Mouse (Mus musculus): Measurements from ENCODE around the gene Qrich1. TPM values are rescaled to one million over a fixed set of nuclear protein-coding genes. Genes with fewer than 3 reads are reported as not detected.
A peak's percentile ranks its signal among the peaks of the same experiment; 100 is the strongest.

Qrich1 gene
- 129 and 135 TPM in 2 replicates for polyA plus RNA-seq (2015; fragmentation: Nextera tagmentation; extraction: Ambion mirVana)

GRCm38 (mm10) chr9:108516380-108517251 lies at the start of gene Qrich1:
Gene Qrich1 (plus strand): TSS chr9:108516806.
- peak within 1 kb of the TSS; percentile 99 for H3K9ac ChIP-seq (replicated peaks; ENCODE audit: low read length)
- under 1% methylated on average over 55 of the region's 55 CpGs for whole genome bisulfite sequencing
- peak; percentile 97 for ATAC-seq (ENCODE audit: low FRiP score, low TSS enrichment)
- H3K36me3 ChIP-seq (ENCODE audit: insufficient read depth, low read length), result peaks cover 38% of the 10 kb centered on the region
- H3K27me3 ChIP-seq (ENCODE audit: insufficient read depth, low read length), result no peaks in the 10 kb centered on the region
- peak within 1 kb of the TSS; percentile 100 for H3K27ac ChIP-seq (ENCODE audit: low read length)
- peak within 1 kb of the TSS; percentile 98 for H3K4me3 ChIP-seq (ENCODE audit: low read length)
- H3K9me3 ChIP-seq (ENCODE audit: low read length), result no peaks in the 10 kb centered on the region
- H3K4me2 ChIP-seq (replicated peaks; ENCODE audit: low read depth, low read length), result peak within 1 kb of the TSS; percentile 82
- H3K4me1 ChIP-seq (ENCODE audit: insufficient read depth, low read length), result peaks cover 15% of the 10 kb centered on the region

- ATAC-seq (ENCODE audit: low FRiP score, low TSS enrichment), result no peak
- no peaks in the 10 kb centered on the region for H3K4me1 ChIP-seq (ENCODE audit: insufficient read depth, low read length)
- H3K9me3 ChIP-seq (ENCODE audit: low read length), result peaks cover 4% of the 10 kb centered on the region; the same call in 1 of the 2 replicates
- peaks cover 25% of the 10 kb centered on the region; the same call in 1 of the 2 replicates for H3K36me3 ChIP-seq (ENCODE audit: insufficient read depth, low read length)
- no peak overlapping the region for H3K27ac ChIP-seq (ENCODE audit: low read length)
- no peak overlapping the region for H3K9ac ChIP-seq (replicated peaks; ENCODE audit: low read length)
- no peak overlapping the region for H3K4me3 ChIP-seq (ENCODE audit: low read length)
- no peak overlapping the region for H3K4me2 ChIP-seq (replicated peaks; ENCODE audit: low read depth, low read length)
- WGBS, result 25% methylated on average over 5 of the region's 5 CpGs
- no peaks in the 10 kb centered on the region for H3K27me3 ChIP-seq (ENCODE audit: insufficient read depth, low read length)
These were observed 47.2 kb upstream of the Qrich1 start for GRCm38 (mm10) chr9:108469430-108469829.

GRCm38 (mm10) chr9:108469845-108470244 lies 46.8 kb upstream of the Qrich1 start:
- Histone ChIP-seq H3K9ac (replicated peaks; ENCODE audit: low read length) (no peak overlapping the region), H3K4me3 (ENCODE audit: low read length) (no peak overlapping the region), H3K27ac (ENCODE audit: low read length) (no peak overlapping the region), H3K4me2 (replicated peaks; ENCODE audit: low read depth, low read length) (no peak overlapping the region), H3K9me3 (ENCODE audit: low read length) (peaks cover 4% of the 10 kb centered on the region; the same call in 1 of the 2 replicates), H3K36me3 (ENCODE audit: insufficient read depth, low read length) (peaks cover 22% of the 10 kb centered on the region; the same call in 1 of the 2 replicates), H3K27me3 (ENCODE audit: insufficient read depth, low read length) (no peaks in the 10 kb centered on the region), H3K4me1 (ENCODE audit: insufficient read depth, low read length) (no peaks in the 10 kb centered on the region)
- WGBS, result 43% methylated on average over 4 of the region's 4 CpGs
- no peak for ATAC-seq (ENCODE audit: low FRiP score, low TSS enrichment)

DNA sequence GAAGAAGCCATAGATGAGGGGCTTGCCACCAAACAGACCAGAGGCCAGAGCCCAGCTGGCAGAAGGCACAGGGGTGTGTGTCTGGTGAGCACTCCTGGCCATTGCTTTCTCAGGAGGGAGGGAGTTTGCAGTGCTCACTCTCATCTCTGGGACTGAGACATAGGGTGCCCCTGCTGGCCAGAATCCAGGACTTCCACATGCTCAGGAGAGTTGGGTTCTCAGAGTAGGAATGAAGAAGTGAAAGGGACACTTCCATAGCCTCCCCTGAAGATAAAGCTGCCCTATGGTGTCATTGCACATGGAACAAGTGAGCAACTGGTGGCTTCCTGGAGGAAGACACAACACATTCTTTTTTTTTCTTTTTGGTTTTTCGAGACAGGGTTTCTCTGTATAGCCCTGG lies 42.1 kb upstream of the Qrich1 start:
- Histone ChIP-seq H3K4me3 (ENCODE audit: low read length) (no peak overlapping the region), H3K27me3 (ENCODE audit: insufficient read depth, low read length) (no peaks in the 10 kb centered on the region), H3K4me2 (replicated peaks; ENCODE audit: low read depth, low read length) (no peak overlapping the region), H3K4me1 (ENCODE audit: insufficient read depth, low read length) (peaks cover 7% of the 10 kb centered on the region), H3K27ac (ENCODE audit: low read length) (no peak overlapping the region), H3K36me3 (ENCODE audit: insufficient read depth, low read length) (no peaks in the 10 kb centered on the region), H3K9me3 (ENCODE audit: low read length) (no peaks in the 10 kb centered on the region), H3K9ac (replicated peaks; ENCODE audit: low read length) (no peak overlapping the region)
- ATAC-seq (ENCODE audit: low FRiP score, low TSS enrichment), result no peak
- 62% methylated on average over 1 of the region's 1 CpGs for WGBS

DNA sequence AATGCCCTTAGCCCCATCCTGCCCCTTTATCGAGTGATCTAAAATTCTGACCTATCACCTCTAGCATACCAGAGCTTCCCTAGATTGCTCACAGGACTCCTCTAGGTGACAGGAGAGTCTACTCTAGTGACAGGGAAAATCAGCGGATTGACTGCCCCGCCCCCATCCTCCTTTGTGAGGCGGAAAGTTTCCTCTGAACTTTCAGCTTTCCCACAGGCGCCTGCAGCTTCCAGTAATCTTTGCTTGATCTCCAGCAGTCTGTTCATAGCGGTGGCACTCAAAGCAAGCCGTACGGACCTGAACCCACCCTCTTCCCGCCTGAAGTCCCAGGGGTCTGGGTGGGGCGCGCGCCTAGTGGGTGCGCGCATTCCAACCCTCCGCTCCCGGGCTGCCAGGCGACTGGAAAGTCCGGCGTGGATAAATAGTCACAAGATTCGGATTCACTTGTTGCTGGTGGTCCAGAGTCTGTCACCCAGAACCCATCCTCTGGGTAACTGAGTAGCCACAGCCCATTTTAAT lies 37.9 kb upstream of the Qrich1 start:
- Histone ChIP-seq H3K9me3 (ENCODE audit: low read length) (no peaks in the 10 kb centered on the region), H3K4me3 (ENCODE audit: low read length) (peak overlapping the region; percentile 50), H3K4me2 (replicated peaks; ENCODE audit: low read depth, low read length) (peak overlapping the region; percentile 87), H3K27me3 (ENCODE audit: insufficient read depth, low read length) (no peaks in the 10 kb centered on the region), H3K36me3 (ENCODE audit: insufficient read depth, low read length) (peaks cover 16% of the 10 kb centered on the region; the same call in 1 of the 2 replicates), H3K9ac (replicated peaks; ENCODE audit: low read length) (peak overlapping the region; percentile 69), H3K4me1 (ENCODE audit: insufficient read depth, low read length) (peaks cover 19% of the 10 kb centered on the region), H3K27ac (ENCODE audit: low read length) (peak overlapping the region; percentile 96)
- peak; percentile 88 for ATAC-seq (ENCODE audit: low FRiP score, low TSS enrichment)
- WGBS, result under 1% methylated on average over 20 of the region's 20 CpGs

DNA sequence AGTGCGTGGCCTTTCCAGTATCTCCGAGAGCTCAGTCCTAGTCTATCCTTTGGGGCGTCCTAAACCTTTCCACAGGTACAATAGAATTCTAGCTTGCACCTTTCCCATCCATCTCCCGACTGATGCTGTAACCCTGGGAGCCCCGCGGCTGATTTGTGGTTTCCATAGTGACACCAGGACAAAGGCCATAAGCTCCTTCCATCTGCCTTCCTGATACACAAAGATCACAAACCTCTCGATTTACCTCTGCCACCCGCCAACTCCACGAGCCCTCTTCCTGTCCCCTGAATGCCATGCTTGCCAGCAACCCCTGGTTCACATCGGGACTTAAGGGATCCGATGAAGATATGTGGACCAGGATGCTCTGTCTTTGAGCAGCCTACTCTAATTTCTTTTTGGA lies 37.4 kb upstream of the Qrich1 start:
- peak overlapping the region; percentile 69 for H3K9ac ChIP-seq (replicated peaks; ENCODE audit: low read length)
- no peaks in the 10 kb centered on the region for H3K27me3 ChIP-seq (ENCODE audit: insufficient read depth, low read length)
- peak overlapping the region; percentile 96 for H3K27ac ChIP-seq (ENCODE audit: low read length)
- ATAC-seq (ENCODE audit: low FRiP score, low TSS enrichment), result 0 out of 2 replicates have a peak, but pooled peaks have one; percentile 24
- peaks cover 21% of the 10 kb centered on the region; the same call in 1 of the 2 replicates for H3K36me3 ChIP-seq (ENCODE audit: insufficient read depth, low read length)
- peak overlapping the region; percentile 87 for H3K4me2 ChIP-seq (replicated peaks; ENCODE audit: low read depth, low read length)
- no peaks in the 10 kb centered on the region for H3K9me3 ChIP-seq (ENCODE audit: low read length)
- H3K4me1 ChIP-seq (ENCODE audit: insufficient read depth, low read length), result peaks cover 19% of the 10 kb centered on the region
- 34% methylated on average over 11 of the region's 11 CpGs for WGBS
- H3K4me3 ChIP-seq (ENCODE audit: low read length), result peak overlapping the region; percentile 50

DNA sequence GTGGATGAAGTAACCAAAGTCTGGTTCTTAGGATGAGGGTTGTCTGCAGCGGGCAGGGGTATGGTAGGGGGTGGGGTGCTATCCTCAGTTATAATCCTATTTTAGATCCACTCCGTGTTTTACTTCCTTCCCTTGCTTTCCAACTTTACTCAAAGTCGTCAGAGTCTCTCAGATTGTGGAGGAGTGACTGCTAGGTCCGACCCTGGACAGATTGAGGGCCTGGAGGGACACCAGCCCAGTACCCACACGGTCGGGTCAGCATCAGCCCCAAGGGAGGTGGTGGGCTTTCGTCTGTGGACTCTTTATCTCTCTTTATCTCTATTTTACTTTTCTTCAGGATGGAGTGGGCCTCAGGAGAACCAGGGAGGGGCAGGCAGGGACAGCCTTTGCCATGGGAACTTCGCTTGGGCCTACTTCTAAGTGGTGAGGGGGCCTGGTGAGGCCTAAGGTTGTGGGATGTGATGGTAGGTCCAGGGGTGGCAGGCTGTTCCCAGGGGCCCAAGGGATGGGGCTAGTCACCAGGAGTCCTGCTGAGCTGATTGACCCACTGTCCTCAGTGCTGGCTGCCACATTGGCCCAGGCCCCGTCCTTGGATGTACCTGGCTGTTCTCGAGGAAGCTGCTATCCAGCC lies 36.8 kb upstream of the Qrich1 start, which contains the start of gene Lamb2:
Lamb2 (plus strand) TSS at position 16 of the 631 bp plus-strand sequence.
- Histone ChIP-seq H3K36me3 (ENCODE audit: insufficient read depth, low read length) (peaks cover 25% of the 10 kb centered on the region; the same call in 1 of the 2 replicates), H3K27ac (ENCODE audit: low read length) (peak within 1 kb of the TSS; percentile 96), H3K4me1 (ENCODE audit: insufficient read depth, low read length) (peaks cover 19% of the 10 kb centered on the region), H3K27me3 (ENCODE audit: insufficient read depth, low read length) (no peaks in the 10 kb centered on the region), H3K9me3 (ENCODE audit: low read length) (no peaks in the 10 kb centered on the region), H3K9ac (replicated peaks; ENCODE audit: low read length) (peak within 1 kb of the TSS; percentile 81), H3K4me2 (replicated peaks; ENCODE audit: low read depth, low read length) (peak within 1 kb of the TSS; percentile 87), H3K4me3 (ENCODE audit: low read length) (peak within 1 kb of the TSS; percentile 68)
- WGBS, result 7% methylated on average over 10 of the region's 10 CpGs
- peak; percentile 76 for ATAC-seq (ENCODE audit: low FRiP score, low TSS enrichment)

DNA sequence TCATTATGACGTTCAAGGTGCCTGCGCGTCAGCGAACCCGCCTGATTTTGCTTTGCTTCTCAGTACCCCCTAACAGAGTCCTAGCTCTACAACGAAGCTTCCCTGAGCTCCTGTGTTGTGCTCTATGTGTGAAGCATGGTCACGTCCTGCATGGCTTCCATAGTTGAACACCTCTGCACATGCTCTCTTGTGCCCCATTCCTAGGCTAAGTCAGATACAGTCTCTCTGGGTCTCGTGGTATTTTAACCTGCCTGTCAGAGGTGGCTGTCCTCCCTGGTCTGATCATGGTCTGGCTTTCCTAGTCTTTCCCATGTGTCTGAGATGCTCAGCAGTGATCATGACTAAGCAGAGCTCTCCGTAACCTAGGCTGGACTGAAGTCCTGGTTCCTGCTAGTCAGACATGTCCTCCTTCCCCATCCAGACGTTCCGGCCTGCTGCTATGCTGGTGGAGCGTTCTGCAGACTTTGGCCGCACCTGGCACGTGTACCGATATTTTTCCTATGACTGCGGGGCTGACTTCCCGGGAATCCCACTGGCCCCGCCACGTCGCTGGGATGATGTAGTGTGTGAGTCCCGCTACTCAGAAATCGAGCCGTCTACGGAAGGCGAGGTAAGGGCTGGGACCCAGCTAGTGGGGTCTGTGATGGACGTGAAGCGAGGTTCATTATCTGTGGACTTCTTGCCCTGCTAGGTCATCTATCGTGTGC lies 35.6 kb upstream of the Qrich1 start:
- Histone ChIP-seq H3K36me3 (ENCODE audit: insufficient read depth, low read length) (peaks cover 37% of the 10 kb centered on the region), H3K4me2 (replicated peaks; ENCODE audit: low read depth, low read length) (peak overlapping the region; percentile 87), H3K9ac (replicated peaks; ENCODE audit: low read length) (peak overlapping the region; percentile 81), H3K9me3 (ENCODE audit: low read length) (no peaks in the 10 kb centered on the region), H3K4me3 (ENCODE audit: low read length) (peak overlapping the region; percentile 68), H3K27me3 (ENCODE audit: insufficient read depth, low read length) (no peaks in the 10 kb centered on the region), H3K4me1 (ENCODE audit: insufficient read depth, low read length) (peaks cover 19% of the 10 kb centered on the region), H3K27ac (ENCODE audit: low read length) (no peak overlapping the region)
- WGBS, result 91% methylated on average over 28 of the region's 28 CpGs
- no peak for ATAC-seq (ENCODE audit: low FRiP score, low TSS enrichment)

DNA sequence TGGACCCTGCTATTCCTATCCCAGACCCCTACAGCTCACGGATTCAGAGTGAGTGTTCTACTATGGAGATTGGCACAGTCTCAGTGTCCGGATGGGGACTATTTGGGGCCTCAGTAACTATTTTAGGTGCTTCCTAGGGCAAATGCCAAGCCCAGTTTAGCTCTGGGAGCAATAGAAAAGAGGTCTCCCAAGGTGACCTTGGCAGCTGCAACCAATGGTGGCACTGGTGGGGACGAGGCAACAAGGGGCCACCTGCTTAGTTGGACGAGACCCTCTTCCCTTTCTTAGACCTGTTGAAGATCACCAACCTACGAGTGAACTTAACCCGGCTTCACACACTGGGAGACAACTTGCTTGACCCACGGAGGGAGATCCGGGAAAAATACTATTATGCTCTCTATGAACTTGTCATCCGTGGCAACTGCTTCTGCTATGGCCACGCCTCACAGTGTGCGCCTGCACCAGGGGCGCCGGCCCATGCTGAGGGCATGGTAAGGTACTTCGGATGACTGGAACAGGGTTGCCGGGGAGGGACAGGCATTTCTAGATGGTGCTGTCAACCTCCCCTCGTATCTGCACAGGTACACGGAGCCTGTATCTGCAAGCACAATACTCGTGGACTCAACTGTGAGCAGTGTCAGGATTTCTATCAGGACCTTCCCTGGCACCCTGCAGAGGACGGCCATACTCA lies 34.9 kb upstream of the Qrich1 start:
- ATAC-seq (ENCODE audit: low FRiP score, low TSS enrichment), result no peak
- Histone ChIP-seq H3K4me2 (replicated peaks; ENCODE audit: low read depth, low read length) (no peak overlapping the region), H3K36me3 (ENCODE audit: insufficient read depth, low read length) (peaks cover 44% of the 10 kb centered on the region), H3K4me3 (ENCODE audit: low read length) (no peak overlapping the region), H3K4me1 (ENCODE audit: insufficient read depth, low read length) (peaks cover 19% of the 10 kb centered on the region), H3K27me3 (ENCODE audit: insufficient read depth, low read length) (no peaks in the 10 kb centered on the region), H3K9ac (replicated peaks; ENCODE audit: low read length) (0 out of 2 replicates have a peak overlapping the region, but pooled peaks have one; percentile 8), H3K9me3 (ENCODE audit: low read length) (no peaks in the 10 kb centered on the region), H3K27ac (ENCODE audit: low read length) (no peak overlapping the region)
- 91% methylated on average over 19 of the region's 19 CpGs for WGBS
